ENCODE assay signal across 13 mouse cellular contexts in the genomic region with DNA sequence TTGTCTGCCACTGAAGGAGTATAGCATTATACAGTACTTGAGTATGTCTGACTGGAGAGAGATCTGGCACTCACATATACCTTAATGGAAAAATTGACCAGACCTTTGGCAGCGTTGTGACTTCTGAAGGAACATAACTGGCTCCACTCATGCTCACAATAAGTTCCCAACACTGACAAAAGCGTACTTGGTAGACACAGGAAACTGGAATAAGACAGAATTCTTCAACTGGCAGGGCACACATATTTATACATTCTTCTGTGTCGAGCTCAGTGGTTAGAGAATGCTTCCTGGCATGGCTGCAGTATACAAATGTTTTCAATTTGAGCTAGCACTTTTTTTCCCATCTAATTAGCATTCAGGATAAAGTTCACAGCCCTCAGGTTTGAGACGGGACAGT.
"Had no signal": no experiment of that assay in that cellular context is flagged by ENCODE, and none has a peak within 500 bp of the region (broad histone marks: within the 10 kb centered on the region; RNA-seq: fewer than 3 reads in every experiment).

No protein-coding gene starts in this region.

- H3K9me3 ChIP-seq: midbrain, embryonic 13.5 days; neural tube, embryonic 15.5 days had no signal

- DNase-seq: kidney, adult 9 months; kidney, postnatal 4 days; lung, adult 2 months; lung, postnatal 14 days; right cerebral cortex, adult 18-20 months; right cerebral cortex, postnatal 25 days; thymus, postnatal 36 days had no signal

- H3K4me1 ChIP-seq: midbrain, embryonic 13.5 days; neural tube, embryonic 15.5 days had no signal

- H3K27ac ChIP-seq: kidney, postnatal 0 days; layer of hippocampus, adult 2 months; limb, embryonic 12.5 days; liver, embryonic 14.5 days; midbrain, embryonic 13.5 days; neural tube, embryonic 15.5 days had no signal

- H3K27me3 ChIP-seq: limb, embryonic 12.5 days; midbrain, embryonic 13.5 days; neural tube, embryonic 15.5 days had no signal

- H3K4me2 ChIP-seq: limb, embryonic 12.5 days; midbrain, embryonic 13.5 days; neural tube, embryonic 15.5 days had no signal

- H3K4me3 ChIP-seq: layer of hippocampus, adult 2 months; limb, embryonic 12.5 days; midbrain, embryonic 13.5 days; neural tube, embryonic 15.5 days had no signal

- ATAC-seq: midbrain, embryonic 13.5 days had no signal

- H3K9ac ChIP-seq: limb, embryonic 12.5 days; liver, embryonic 14.5 days; midbrain, embryonic 13.5 days; neural tube, embryonic 15.5 days had no signal
